Mouse (Mus musculus) myocyte (in vitro differentiated cells): ENCODE results near the gene Atg9a.

ENCODE experiments used
- MYOG ChIP-seq, 3 experiments: IDR thresholded peaks; one replicate each; pipeline ENCODE4 v1.6.1; 2011; ENCODE audit warnings: control low read depth in 2 of 3, low read depth in 2 of 3, mild to moderate bottlenecking in 2 of 3; ENCODE audit not compliant: insufficient read length in 2 of 3, control insufficient read depth in 1 of 3, insufficient read depth in 1 of 3
- POLR2A ChIP-seq: IDR thresholded peaks from one replicate; pipeline ENCODE4 v1.6.1; 2011; ENCODE audit warnings: low read depth, mild to moderate bottlenecking, control low read depth, moderate library complexity; ENCODE audit not compliant: insufficient read length
- POLR2AphosphoS2 ChIP-seq: IDR thresholded peaks from one replicate; pipeline ENCODE4 v1.6.1; 2011; ENCODE audit warnings: low read depth, control low read depth; ENCODE audit not compliant: insufficient read length

DNA sequence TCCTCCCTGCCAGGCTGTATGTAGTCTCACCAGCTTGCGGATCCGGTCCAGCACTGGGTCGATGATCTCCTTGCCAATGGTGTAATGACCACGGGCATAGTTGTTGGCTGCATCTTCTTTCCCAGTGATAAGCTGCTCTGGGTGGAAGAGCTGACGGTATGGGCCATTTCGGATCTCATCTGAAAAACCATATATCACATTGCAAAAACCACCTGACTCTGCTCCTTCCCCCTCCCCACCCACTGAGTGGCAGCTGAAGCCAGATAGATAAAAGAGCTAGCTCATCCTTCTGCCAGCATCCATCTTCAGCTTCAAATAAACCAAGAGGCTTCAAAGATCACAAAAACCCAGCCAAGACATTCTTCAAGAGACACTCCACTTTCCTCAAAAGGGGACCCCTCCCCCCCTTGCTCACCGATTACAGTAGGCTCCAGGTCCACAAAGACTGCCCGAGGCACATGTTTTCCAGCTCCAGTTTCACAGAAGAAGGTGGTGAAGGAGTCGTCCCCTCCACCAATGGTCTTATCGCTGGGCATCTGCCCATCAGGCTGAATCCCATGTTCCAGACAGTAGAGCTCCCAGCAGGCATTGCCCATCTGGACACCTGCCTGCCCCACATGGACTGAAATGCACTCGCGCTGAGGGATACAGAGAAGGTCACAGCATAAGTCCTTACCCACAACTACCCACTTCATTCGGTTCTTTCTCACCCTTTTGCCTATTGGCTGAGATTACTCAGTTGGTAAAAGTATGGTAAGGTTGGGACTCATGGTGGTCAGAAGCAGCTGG, 25.0 kb upstream of the Atg9a start:
- no peak for TF ChIP-seq POLR2A
- no peak for TF ChIP-seq MYOG (IDR thresholded peaks at IDR 0.05; ENCODE audit: control insufficient read depth in 1 of 3, insufficient read depth in 1 of 3, insufficient read length in 2 of 3, low read depth in 2 of 3)
- TF ChIP-seq POLR2AphosphoS2: peak; percentile 68
